Mouse (Mus musculus): ENCODE results near the gene Adamts18. TPM values are rescaled to one million over a fixed set of nuclear protein-coding genes. Genes with fewer than 3 reads are reported as not detected.

Adamts18 gene
- total and polyA plus RNA-seq, 3 experiments = 0.16 TPM; not detected in 2

DNA sequence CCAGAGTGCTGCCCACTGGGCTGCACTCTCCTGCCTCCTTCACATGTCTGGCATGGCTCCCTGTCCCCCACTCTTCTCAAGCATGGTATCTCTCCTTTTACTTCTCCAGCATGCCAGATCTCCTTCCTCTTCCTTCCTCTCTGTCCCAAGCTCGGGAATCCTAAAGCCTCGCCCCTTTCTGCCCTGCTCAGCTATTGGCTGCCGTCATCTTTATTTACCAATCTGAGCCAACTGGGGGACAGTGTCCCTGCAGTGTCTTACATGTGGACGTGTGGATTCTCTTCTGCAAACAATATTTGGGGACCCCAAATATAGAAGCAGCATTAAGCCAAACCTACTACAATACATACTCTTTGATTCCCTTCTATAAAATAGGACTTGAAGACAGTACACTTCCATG is 195.4 kb downstream of the Adamts18 start:
- Histone ChIP-seq H3K27me3 (ENCODE audit: insufficient read depth, low read length) (no peaks in the 10 kb centered on the region), H3K9me3 (replicated peaks) (peaks cover 20% of the 10 kb centered on the region), H3K36me3 (replicated peaks) (no peaks in the 10 kb centered on the region), H3K4me1 (ENCODE audit: insufficient read depth, low read depth, low read length) (no peaks in the 10 kb centered on the region), H3K4me3 (ENCODE audit: low read depth, low read length) (no peak overlapping the region)
- no peak for ATAC-seq (ENCODE audit: extremely low read depth, insufficient number of reproducible peaks, low FRiP score, poor library complexity, severe bottlenecking)
- TF ChIP-seq TAL1 (conservative IDR thresholded peaks at IDR 0.05; ENCODE audit: low read depth, low read length) (no peak), GATA2 (IDR thresholded peaks at IDR 0.05; ENCODE audit: borderline replicate concordance, low read depth, low read length) (no peak), POLR2AphosphoS5 (IDR thresholded peaks at IDR 0.05; ENCODE audit: insufficient replicate concordance, low read depth, low read length) (no peak), CTCF (IDR thresholded peaks at IDR 0.05; ENCODE audit: low read depth, low read length) (no peak), GATA1 (IDR thresholded peaks at IDR 0.05; ENCODE audit: borderline replicate concordance, low read length) (no peak)
- no peak for DNase-seq (ENCODE audit: low spot score)

DNA sequence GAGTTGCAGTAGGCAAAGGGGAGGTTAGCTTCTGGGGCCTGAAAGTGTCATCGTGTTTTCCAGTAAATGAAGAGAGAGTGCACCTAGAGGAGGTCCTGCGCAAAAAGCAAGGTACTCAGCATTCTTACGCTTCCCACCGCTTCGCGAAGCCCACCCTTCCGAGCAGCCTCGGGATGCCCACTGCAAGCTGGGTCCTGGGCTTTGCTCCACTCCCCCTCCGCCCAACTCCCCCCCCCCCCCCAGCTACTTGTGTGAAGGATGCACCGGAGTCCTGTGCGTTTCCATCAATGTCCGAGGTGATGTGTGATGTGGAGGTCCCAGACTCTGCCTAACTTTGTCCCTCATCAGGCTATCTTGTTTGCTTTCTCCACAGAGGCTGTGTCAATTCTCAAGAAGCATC is 196.1 kb downstream of the Adamts18 start:
- Histone ChIP-seq H3K27me3 (ENCODE audit: insufficient read depth, low read length) (no peaks in the 10 kb centered on the region), H3K4me1 (ENCODE audit: insufficient read depth, low read depth, low read length) (no peaks in the 10 kb centered on the region), H3K36me3 (replicated peaks) (no peaks in the 10 kb centered on the region), H3K4me3 (ENCODE audit: low read depth, low read length) (no peak overlapping the region), H3K9me3 (replicated peaks) (peaks cover 20% of the 10 kb centered on the region)
- ATAC-seq (ENCODE audit: extremely low read depth, insufficient number of reproducible peaks, low FRiP score, poor library complexity, severe bottlenecking) = no peak
- no peak for TF ChIP-seq GATA1 (IDR thresholded peaks at IDR 0.05; ENCODE audit: borderline replicate concordance, low read length)
- TF ChIP-seq CTCF (IDR thresholded peaks at IDR 0.05; ENCODE audit: low read depth, low read length) = no peak
- no peak for TF ChIP-seq TAL1 (conservative IDR thresholded peaks at IDR 0.05; ENCODE audit: low read depth, low read length)
- no peak for TF ChIP-seq POLR2AphosphoS5 (IDR thresholded peaks at IDR 0.05; ENCODE audit: insufficient replicate concordance, low read depth, low read length)
- DNase-seq (ENCODE audit: low spot score) = no peak

Other genes with a start within 250 kb of the Adamts18 start
- gene Mon1b, start 213.2 kb downstream of the Adamts18 start, total RNA-seq (2014; fragmentation: Nextera tagmentation) = 16.6 and 22.4 TPM in 2 replicates
- gene Mon1b, start 213.2 kb downstream of the Adamts18 start, total RNA-seq (2017) = 15.7 and 16.3 TPM in 2 replicates
- gene Mon1b, start 213.2 kb downstream of the Adamts18 start, polyA plus RNA-seq (2012) = 14.7 and 15.7 TPM in 2 replicates
- not detected in 2 replicates for gene Syce1l, start 205.5 kb downstream of the Adamts18 start, total RNA-seq (2014; fragmentation: Nextera tagmentation)
- not detected in 2 replicates for gene Syce1l, start 205.5 kb downstream of the Adamts18 start, total RNA-seq (2017)
- gene Syce1l, start 205.5 kb downstream of the Adamts18 start, polyA plus RNA-seq (2012) = 0.12 TPM in 1 of 2 replicates, not detected in the other